Mouse (Mus musculus): ENCODE measurements around the gene Dnali1. TPM values are rescaled to one million over a fixed set of nuclear protein-coding genes. Genes with fewer than 3 reads are reported as not detected.

The Dnali1 gene
- total and polyA plus RNA-seq, 2 experiments from 2014 or later = 0.73 to 1.4 TPM

GRCm38 (mm10) chr4:125097412-125097811 is 31.9 kb upstream of the Dnali1 start:
- no peak overlapping the region for H3K4me3 ChIP-seq (ENCODE audit: low read length)
- peaks cover 5% of the 10 kb centered on the region; the same call in 1 of the 2 replicates for H3K36me3 ChIP-seq (ENCODE audit: insufficient read depth, low read length)
- no peak for DNase-seq (ENCODE audit: low spot score)
- no peak overlapping the region for H3K27ac ChIP-seq
- H3K4me1 ChIP-seq (ENCODE audit: insufficient read depth, low read length) = no peaks in the 10 kb centered on the region
- no peak for TF ChIP-seq CTCF (IDR thresholded peaks at IDR 0.05; ENCODE audit: low read depth)
- H3K4me2 ChIP-seq (ENCODE audit: low read depth, low read length) = no peak overlapping the region
- H3K9me3 ChIP-seq (ENCODE audit: low read length) = no peaks in the 10 kb centered on the region
- WGBS = 82% methylated on average over 4 of the region's 4 CpGs
- H3K9ac ChIP-seq (replicated peaks; ENCODE audit: low read length) = no peak overlapping the region
- H3K27me3 ChIP-seq (ENCODE audit: insufficient read depth, low read length) = no peaks in the 10 kb centered on the region
- no peak for ATAC-seq

DNA sequence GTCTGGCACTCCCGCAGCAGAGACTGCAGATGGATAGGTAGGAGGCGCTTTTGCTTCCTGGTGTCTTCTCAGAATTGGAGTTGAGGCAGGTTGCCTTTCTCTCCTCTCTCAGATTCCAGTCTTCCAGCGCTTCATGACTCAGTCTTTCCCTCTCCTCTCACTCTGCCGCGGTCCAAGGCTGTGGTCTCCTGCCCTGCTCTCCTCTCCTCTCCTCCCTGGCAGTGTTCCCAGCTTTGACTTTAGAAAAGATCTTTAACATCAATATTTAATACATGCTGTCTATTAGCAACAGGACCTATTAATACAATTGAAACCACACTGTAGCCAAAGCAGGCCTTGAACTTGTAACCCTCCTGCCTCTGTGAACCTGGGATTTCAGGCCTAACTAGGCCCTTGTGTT is 30.6 kb upstream of the Dnali1 start:
- Histone ChIP-seq H3K27ac (no peak overlapping the region), H3K4me3 (ENCODE audit: low read length) (no peak overlapping the region)

DNA sequence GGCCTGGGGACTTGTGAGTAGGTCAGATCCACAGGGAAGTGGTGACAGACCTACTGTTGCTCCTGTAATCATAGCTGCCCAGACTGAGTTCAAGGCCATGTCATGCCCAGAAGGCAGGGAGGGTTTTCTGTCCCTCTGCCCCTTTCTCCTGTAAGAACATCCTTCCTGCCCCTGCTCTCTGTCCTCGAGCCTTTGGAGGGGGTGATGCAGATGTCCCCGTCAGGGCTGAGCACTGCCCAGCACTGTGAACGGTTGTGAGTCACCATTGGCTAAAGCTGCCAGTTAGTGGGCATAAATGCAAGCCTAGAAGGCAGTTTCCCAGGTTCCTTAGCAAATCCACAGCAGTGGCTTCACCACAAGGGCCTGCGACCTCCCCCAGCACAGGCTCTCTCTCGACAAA is 27.5 kb upstream of the Dnali1 start:
- H3K4me3 ChIP-seq (ENCODE audit: low read length) = no peak overlapping the region
- no peak overlapping the region for H3K4me2 ChIP-seq (ENCODE audit: low read depth, low read length)
- ATAC-seq (no peak), DNase-seq (ENCODE audit: low spot score) (no peak)
- no peak for TF ChIP-seq CTCF (IDR thresholded peaks at IDR 0.05; ENCODE audit: low read depth)
- no peaks in the 10 kb centered on the region for H3K9me3 ChIP-seq (ENCODE audit: low read length)
- H3K36me3 ChIP-seq (ENCODE audit: insufficient read depth, low read length) = peaks cover 39% of the 10 kb centered on the region; the same call in 1 of the 2 replicates
- no peaks in the 10 kb centered on the region for H3K27me3 ChIP-seq (ENCODE audit: insufficient read depth, low read length)
- H3K27ac ChIP-seq = no peak overlapping the region
- 93% methylated on average over 5 of the region's 5 CpGs for WGBS
- no peak overlapping the region for H3K9ac ChIP-seq (replicated peaks; ENCODE audit: low read length)
- H3K4me1 ChIP-seq (ENCODE audit: insufficient read depth, low read length) = no peaks in the 10 kb centered on the region

More for the DNA sequence above, 30.6 kb upstream of the Dnali1 start:
- Histone ChIP-seq H3K9me3 (ENCODE audit: low read length) (no peaks in the 10 kb centered on the region), H3K27me3 (ENCODE audit: insufficient read depth, low read length) (no peaks in the 10 kb centered on the region), H3K4me1 (ENCODE audit: insufficient read depth, low read length) (no peaks in the 10 kb centered on the region), H3K4me2 (ENCODE audit: low read depth, low read length) (no peak overlapping the region), H3K9ac (replicated peaks; ENCODE audit: low read length) (no peak overlapping the region), H3K36me3 (ENCODE audit: insufficient read depth, low read length) (peaks cover 17% of the 10 kb centered on the region; the same call in 1 of the 2 replicates)
- TF ChIP-seq CTCF (IDR thresholded peaks at IDR 0.05; ENCODE audit: low read depth) = no peak
- 91% methylated on average over 5 of the region's 5 CpGs for WGBS
- ATAC-seq = no peak
- no peak for DNase-seq (ENCODE audit: low spot score)

GRCm38 (mm10) chr4:125085346-125085841 is 19.9 kb upstream of the Dnali1 start:
- ATAC-seq = peak; percentile 93
- Histone ChIP-seq H3K36me3 (ENCODE audit: insufficient read depth, low read length) (peaks cover 32% of the 10 kb centered on the region; the same call in 1 of the 2 replicates), H3K27me3 (ENCODE audit: insufficient read depth, low read length) (no peaks in the 10 kb centered on the region), H3K9ac (replicated peaks; ENCODE audit: low read length) (peak overlapping the region; percentile 94), H3K27ac (peak overlapping the region; percentile 99), H3K4me1 (ENCODE audit: insufficient read depth, low read length) (0 out of 2 replicates have a peak, but pooled peaks cover 3% of the 10 kb centered on the region), H3K4me3 (ENCODE audit: low read length) (peak overlapping the region; percentile 94), H3K4me2 (ENCODE audit: low read depth, low read length) (peak overlapping the region; percentile 75), H3K9me3 (ENCODE audit: low read length) (no peaks in the 10 kb centered on the region)
- WGBS = under 1% methylated on average over 38 of the region's 45 CpGs
- peak; percentile 82 for DNase-seq (ENCODE audit: low spot score)
- TF ChIP-seq CTCF (IDR thresholded peaks at IDR 0.05; ENCODE audit: low read depth) = no peak

- Histone ChIP-seq H3K4me1 (ENCODE audit: insufficient read depth, low read length) (0 out of 2 replicates have a peak, but pooled peaks cover 3% of the 10 kb centered on the region), H3K9me3 (ENCODE audit: low read length) (no peaks in the 10 kb centered on the region), H3K27ac (peak within 1 kb of the TSS; percentile 99), H3K4me2 (ENCODE audit: low read depth, low read length) (peak within 1 kb of the TSS; percentile 75), H3K9ac (replicated peaks; ENCODE audit: low read length) (peak within 1 kb of the TSS; percentile 94), H3K36me3 (ENCODE audit: insufficient read depth, low read length) (peaks cover 27% of the 10 kb centered on the region; the same call in 1 of the 2 replicates), H3K4me3 (ENCODE audit: low read length) (peak within 1 kb of the TSS; percentile 94), H3K27me3 (ENCODE audit: insufficient read depth, low read length) (no peaks in the 10 kb centered on the region)
- DNase-seq (ENCODE audit: low spot score) (peak; percentile 93), ATAC-seq (peak; percentile 93)
- peak; percentile 20 for TF ChIP-seq CTCF (IDR thresholded peaks at IDR 0.05; ENCODE audit: low read depth)
- 3% methylated on average over 56 of the region's 63 CpGs for WGBS
Measured at GRCm38 (mm10) chr4:125084403-125085345, 19.2 kb upstream of the Dnali1 start, which contains the start of gene Meaf6. Gene Meaf6 (plus strand): TSS chr4:125085134.

GRCm38 (mm10) chr4:125078698-125079097 is 13.2 kb upstream of the Dnali1 start:
- no peak for TF ChIP-seq CTCF (IDR thresholded peaks at IDR 0.05; ENCODE audit: low read depth)
- Histone ChIP-seq H3K9me3 (ENCODE audit: low read length) (no peaks in the 10 kb centered on the region), H3K27me3 (ENCODE audit: insufficient read depth, low read length) (no peaks in the 10 kb centered on the region), H3K4me3 (ENCODE audit: low read length) (no peak overlapping the region), H3K36me3 (ENCODE audit: insufficient read depth, low read length) (peaks cover 16% of the 10 kb centered on the region), H3K4me1 (ENCODE audit: insufficient read depth, low read length) (no peaks in the 10 kb centered on the region), H3K9ac (replicated peaks; ENCODE audit: low read length) (no peak overlapping the region), H3K4me2 (ENCODE audit: low read depth, low read length) (no peak overlapping the region), H3K27ac (no peak overlapping the region)
- 91% methylated on average over 2 of the region's 2 CpGs for WGBS
- ATAC-seq (no peak), DNase-seq (ENCODE audit: low spot score) (no peak)

All from hindbrain, postnatal 0 days (tissue).